Mouse (Mus musculus) kidney, adult 2 months (tissue): ENCODE results near the gene Flg2. TPM values are rescaled to one million over a fixed set of nuclear protein-coding genes. Genes with fewer than 3 reads are reported as not detected.

Source experiments
- DNase-seq: peaks from one replicate; pipeline ENCODE4 v3.0.0; 2021
- H3K27ac ChIP-seq: fragments of 200-500 bp; 2 replicates; pipeline ENCODE4 v1.5.1; 2012; ENCODE audit warnings: low read depth, low read length, control low read depth, inconsistent platforms; ENCODE audit not compliant: insufficient read depth
- H3K27me3 ChIP-seq: fragments of 200-500 bp; replicated peaks from 2 replicates; pipeline ENCODE4 v1.6.1; 2012; ENCODE audit warnings: mild to moderate bottlenecking, moderate library complexity, low read length, inconsistent platforms; ENCODE audit not compliant: control insufficient read depth, insufficient read depth
- H3K36me3 ChIP-seq: fragments of 200-500 bp; 2 replicates; pipeline ENCODE4 v1.6.1; 2012; ENCODE audit warnings: mild to moderate bottlenecking, moderate library complexity, low read length, inconsistent platforms; ENCODE audit not compliant: control insufficient read depth, insufficient read depth
- H3K4me1 ChIP-seq: fragments of 200-500 bp; 2 replicates; pipeline ENCODE4 v1.6.1; 2011; ENCODE audit warnings: low read length; ENCODE audit not compliant: control insufficient read depth, insufficient read depth
- H3K4me3 ChIP-seq: fragments of 200-500 bp; 2 replicates; pipeline ENCODE4 v1.5.1; 2011; ENCODE audit warnings: mild to moderate bottlenecking, low read depth, low read length, control low read depth; ENCODE audit not compliant: insufficient read depth
- CTCF ChIP-seq: fragments of 200-500 bp; conservative IDR thresholded peaks from 2 replicates; pipeline ENCODE4 v1.5.1; 2011; ENCODE audit warnings: low read depth, mild to moderate bottlenecking, control low read depth, low read length, moderate library complexity, mixed read lengths; ENCODE audit not compliant: insufficient read depth, insufficient read length
- POLR2A ChIP-seq: fragments of 200-500 bp; IDR thresholded peaks from one replicate; pipeline ENCODE4 v1.6.1; 2011; ENCODE audit warnings: low read depth, low read length, control low read depth
- WGBS: fragments of 180-500 bp; shearing (Covaris S2); methylation state at CpG from one replicate; pipeline ENCODE4 v1.1.7; 2018; 5-methylcytosine and 5-hydroxymethylcytosine counted together
- polyA plus RNA-seq: library from polyadenylated mRNA; depleted of rRNA; stranded (reverse); fragments of >200 nt; gene quantifications from 2 replicates; pipeline ENCODE4 v1.2.3, GENCODE M21; 2012; rRNA removed

Gene Flg2
- polyA plus RNA-seq, result not detected in 2 replicates

- H3K27me3 ChIP-seq, result no peaks in the 10 kb centered on the region
- no peak for DNase-seq
- no peak within 1 kb of the TSS for H3K4me3 ChIP-seq
- no peaks in the 10 kb centered on the region for H3K4me1 ChIP-seq
- no peaks in the 10 kb centered on the region for H3K36me3 ChIP-seq
- no peak within 1 kb of the TSS for H3K27ac ChIP-seq
- WGBS, result 83% methylated on average over 3 of the region's 3 CpGs
- TF ChIP-seq POLR2A, result no peak
- no peak for TF ChIP-seq CTCF
Observed at GRCm38 (mm10) chr3:93196978-93197377, at the start of gene Flg2. Flg2 (plus strand) TSS chr3:93197278.

- DNase-seq, result no peak
- Histone ChIP-seq H3K4me1 (no peaks in the 10 kb centered on the region), H3K27ac (no peak overlapping the region), H3K36me3 (no peaks in the 10 kb centered on the region), H3K27me3 (no peaks in the 10 kb centered on the region), H3K4me3 (no peak overlapping the region)
- 32% methylated on average over 6 of the region's 6 CpGs for whole genome bisulfite sequencing
- TF ChIP-seq POLR2A, result no peak
- no peak for TF ChIP-seq CTCF
Observed at GRCm38 (mm10) chr3:93162502-93162901, 34.6 kb upstream of the Flg2 start.

GRCm38 (mm10) chr3:93162996-93163592 is 34.0 kb upstream of the Flg2 start:
- Histone ChIP-seq H3K4me3 (no peak overlapping the region), H3K27me3 (no peaks in the 10 kb centered on the region), H3K4me1 (no peaks in the 10 kb centered on the region), H3K36me3 (no peaks in the 10 kb centered on the region), H3K27ac (no peak overlapping the region)
- DNase-seq, result no peak
- WGBS, result 38% methylated on average over 1 of the region's 1 CpGs
- TF ChIP-seq POLR2A, result no peak
- no peak for TF ChIP-seq CTCF

GRCm38 (mm10) chr3:93180856-93181255 is 16.2 kb upstream of the Flg2 start:
- Histone ChIP-seq H3K4me1 (no peaks in the 10 kb centered on the region), H3K27ac (no peak overlapping the region), H3K36me3 (no peaks in the 10 kb centered on the region), H3K4me3 (no peak overlapping the region), H3K27me3 (no peaks in the 10 kb centered on the region)
- 77% methylated on average over 4 of the region's 4 CpGs for WGBS
- no peak for DNase-seq
- TF ChIP-seq CTCF (no peak), POLR2A (no peak)

- Histone ChIP-seq H3K4me1 (no peaks in the 10 kb centered on the region), H3K27ac (no peak overlapping the region), H3K36me3 (no peaks in the 10 kb centered on the region), H3K4me3 (no peak overlapping the region), H3K27me3 (no peaks in the 10 kb centered on the region)
- 89% methylated on average over 2 of the region's 2 CpGs for WGBS
- TF ChIP-seq POLR2A, result no peak
- no peak for TF ChIP-seq CTCF
- DNase-seq, result no peak
Observed at GRCm38 (mm10) chr3:93201955-93202354, 4.9 kb downstream of the Flg2 start.

- no peaks in the 10 kb centered on the region for H3K36me3 ChIP-seq
- WGBS, result 95% methylated on average over 4 of the region's 4 CpGs
- H3K27ac ChIP-seq, result no peak overlapping the region
- no peak for DNase-seq
- no peak overlapping the region for H3K4me3 ChIP-seq
- no peak for TF ChIP-seq CTCF
- TF ChIP-seq POLR2A, result no peak
- H3K4me1 ChIP-seq, result no peaks in the 10 kb centered on the region
- H3K27me3 ChIP-seq, result no peaks in the 10 kb centered on the region
Observed at GRCm38 (mm10) chr3:93202499-93202898, 5.4 kb downstream of the Flg2 start.

Other genes starting within 250 kb of the Flg2 start
- not detected in 2 replicates for gene Lce3d, start 239.9 kb upstream of the Flg2 start, polyA plus RNA-seq
- not detected in 2 replicates for gene Lce3e, start 230.2 kb upstream of the Flg2 start, polyA plus RNA-seq
- gene Lce3f, start 205.1 kb upstream of the Flg2 start, polyA plus RNA-seq, result not detected in 2 replicates
- not detected in 2 replicates for gene Crct1, start 181.6 kb upstream of the Flg2 start, polyA plus RNA-seq
- gene Lce1m, start 178.2 kb upstream of the Flg2 start, polyA plus RNA-seq, result not detected in 2 replicates
- gene Gm4858, start 128.5 kb upstream of the Flg2 start, polyA plus RNA-seq, result not detected in 2 replicates
- gene Crnn, start 52.5 kb upstream of the Flg2 start, polyA plus RNA-seq, result not detected in 2 replicates
- not detected in 2 replicates for gene Flg, start 76.2 kb downstream of the Flg2 start, polyA plus RNA-seq
- gene Hrnr, start 122.5 kb downstream of the Flg2 start, polyA plus RNA-seq, result not detected in 2 replicates
- gene Rptn, start 196.4 kb downstream of the Flg2 start, polyA plus RNA-seq, result not detected in 2 replicates
- 0.83 and 1.5 TPM in 2 replicates for gene Tchh, start 245.1 kb downstream of the Flg2 start, polyA plus RNA-seq